Mouse (Mus musculus) testis, adult 2 months (tissue): ENCODE results near the gene Gja5. TPM values are rescaled to one million over a fixed set of nuclear protein-coding genes. Genes with fewer than 3 reads are reported as not detected.

ENCODE experiments used
- H3K27ac ChIP-seq: fragments of 200-500 bp; 2 replicates; pipeline ENCODE4 v1.5.1; 2012; ENCODE audit warnings: low read depth, low read length; ENCODE audit not compliant: control insufficient read depth, insufficient read depth
- H3K27me3 ChIP-seq: fragments of 200-500 bp; 2 replicates; pipeline ENCODE4 v1.6.1; 2012; ENCODE audit warnings: mild to moderate bottlenecking, low read length, moderate library complexity; ENCODE audit not compliant: control insufficient read depth, insufficient read depth
- H3K36me3 ChIP-seq: fragments of 200-500 bp; 2 replicates; pipeline ENCODE4 v1.6.1; 2012; ENCODE audit warnings: mild to moderate bottlenecking, low read length; ENCODE audit not compliant: control insufficient read depth, insufficient read depth
- H3K4me1 ChIP-seq: fragments of 200-500 bp; 2 replicates; pipeline ENCODE4 v1.6.1; 2012; ENCODE audit warnings: low read length; ENCODE audit not compliant: control insufficient read depth, insufficient read depth
- H3K4me3 ChIP-seq: fragments of 200-500 bp; 2 replicates; pipeline ENCODE4 v1.5.1; 2012; ENCODE audit warnings: low read depth, mild to moderate bottlenecking, low read length, moderate library complexity, mixed read lengths; ENCODE audit not compliant: control insufficient read depth
- CTCF ChIP-seq: fragments of 200-500 bp; IDR thresholded peaks from 2 replicates; pipeline ENCODE4 v1.5.1; 2012; ENCODE audit warnings: low read depth, mild to moderate bottlenecking, inconsistent platforms, low read length, moderate library complexity; ENCODE audit not compliant: control insufficient read depth, insufficient read depth, insufficient replicate concordance
- POLR2A ChIP-seq: fragments of 200-500 bp; IDR thresholded peaks from 2 replicates; pipeline ENCODE4 v1.6.1; 2012; ENCODE audit warnings: low read depth, mild to moderate bottlenecking, inconsistent platforms, low read length, moderate library complexity; ENCODE audit not compliant: control insufficient read depth
- polyA plus RNA-seq: library from polyadenylated mRNA; depleted of rRNA; stranded (reverse); fragments of >200 nt; gene quantifications from 2 replicates; pipeline ENCODE4 v1.2.3, GENCODE M21; 2012; rRNA removed

The Gja5 gene
- 0.26 and 0.46 TPM in 2 replicates for polyA plus RNA-seq

GRCm38 (mm10) chr3:96904393-96904792, at the start of gene Gja5:
TSS of gene Gja5 (plus strand) at chr3:96904693.
- no peaks in the 10 kb centered on the region for H3K36me3 ChIP-seq
- TF ChIP-seq CTCF, result no peak
- no peak for TF ChIP-seq POLR2A
- H3K27me3 ChIP-seq, result no peaks in the 10 kb centered on the region
- H3K4me3 ChIP-seq, result peak within 1 kb of the TSS; percentile 100
- H3K4me1 ChIP-seq, result 0 out of 2 replicates have a peak, but pooled peaks cover 2% of the 10 kb centered on the region
- H3K27ac ChIP-seq, result peak within 1 kb of the TSS; percentile 75

GRCm38 (mm10) chr3:96855833-96856232, 48.7 kb upstream of the Gja5 start:
- Histone ChIP-seq H3K27ac (no peak overlapping the region), H3K4me3 (no peak overlapping the region)
- TF ChIP-seq POLR2A (no peak), CTCF (no peak)

GRCm38 (mm10) chr3:96860498-96860897, 44.0 kb upstream of the Gja5 start:
- no peak for TF ChIP-seq CTCF
- TF ChIP-seq POLR2A, result no peak
- Histone ChIP-seq H3K4me1 (no peaks in the 10 kb centered on the region), H3K36me3 (no peaks in the 10 kb centered on the region), H3K4me3 (no peak overlapping the region), H3K27me3 (no peaks in the 10 kb centered on the region), H3K27ac (no peak overlapping the region)

More at GRCm38 (mm10) chr3:96855833-96856232, 48.7 kb upstream of the Gja5 start:
- H3K4me1 ChIP-seq, result no peaks in the 10 kb centered on the region
- H3K27me3 ChIP-seq, result no peaks in the 10 kb centered on the region
- no peaks in the 10 kb centered on the region for H3K36me3 ChIP-seq

GRCm38 (mm10) chr3:96867863-96868262, 36.6 kb upstream of the Gja5 start:
- TF ChIP-seq POLR2A (no peak), CTCF (no peak)
- Histone ChIP-seq H3K4me1 (no peaks in the 10 kb centered on the region), H3K36me3 (no peaks in the 10 kb centered on the region; the same call in 1 of the 2 replicates), H3K27ac (no peak overlapping the region), H3K27me3 (no peaks in the 10 kb centered on the region), H3K4me3 (no peak overlapping the region)

- no peaks in the 10 kb centered on the region for H3K4me1 ChIP-seq
- H3K27ac ChIP-seq, result no peak overlapping the region
- no peak overlapping the region for H3K4me3 ChIP-seq
- no peaks in the 10 kb centered on the region; the same call in 1 of the 2 replicates for H3K36me3 ChIP-seq
- TF ChIP-seq CTCF (no peak), POLR2A (no peak)
- H3K27me3 ChIP-seq, result no peaks in the 10 kb centered on the region
These were observed 35.9 kb upstream of the Gja5 start for GRCm38 (mm10) chr3:96868566-96868965.

GRCm38 (mm10) chr3:96869091-96869490, 35.4 kb upstream of the Gja5 start:
- TF ChIP-seq POLR2A, result no peak
- TF ChIP-seq CTCF, result no peak
- Histone ChIP-seq H3K27me3 (no peaks in the 10 kb centered on the region), H3K36me3 (peaks cover 2% of the 10 kb centered on the region; the same call in 1 of the 2 replicates), H3K4me3 (no peak overlapping the region), H3K27ac (no peak overlapping the region), H3K4me1 (no peaks in the 10 kb centered on the region)

GRCm38 (mm10) chr3:96870270-96870669, 34.2 kb upstream of the Gja5 start:
- Histone ChIP-seq H3K27me3 (no peaks in the 10 kb centered on the region), H3K4me3 (no peak overlapping the region), H3K36me3 (peaks cover 2% of the 10 kb centered on the region; the same call in 1 of the 2 replicates), H3K4me1 (no peaks in the 10 kb centered on the region), H3K27ac (no peak overlapping the region)
- TF ChIP-seq POLR2A (no peak), CTCF (no peak)

- Histone ChIP-seq H3K27me3 (no peaks in the 10 kb centered on the region), H3K4me3 (no peak overlapping the region), H3K4me1 (no peaks in the 10 kb centered on the region), H3K36me3 (peaks cover 2% of the 10 kb centered on the region; the same call in 1 of the 2 replicates), H3K27ac (no peak overlapping the region)
- TF ChIP-seq POLR2A (no peak), CTCF (no peak)
These were observed 33.4 kb upstream of the Gja5 start for GRCm38 (mm10) chr3:96871070-96871469.
